In genomic region chr2:21793156-21793555, GRCm38 (mm10) we compare ENCODE assay signal across 16 mouse cellular contexts.
"Had no signal": no experiment of that assay in that cellular context is flagged by ENCODE, and none has a peak within 500 bp of the region (broad histone marks: within the 10 kb centered on the region; RNA-seq: fewer than 3 reads in every experiment).

No protein-coding gene starts in this region.

- DNase-seq: kidney, postnatal 25 days; layer of hippocampus, adult 9-11 months; liver, embryonic 13.5 days; lung, adult 2 months; lung, postnatal 14 days; lung, postnatal 4 days; midbrain, embryonic 14.5 days; right cerebral cortex, postnatal 25 days; spleen, adult 18-20 months; thymus, postnatal 25 days had no signal

- H3K36me3 ChIP-seq: liver, embryonic 13.5 days; neural tube, embryonic 12.5 days; neural tube, embryonic 15.5 days; stomach, embryonic 15.5 days had no signal

- H3K4me3 ChIP-seq: layer of hippocampus, adult 2 months; liver, embryonic 13.5 days; neural tube, embryonic 12.5 days; neural tube, embryonic 15.5 days; stomach, embryonic 15.5 days had no signal

- H3K4me1 ChIP-seq: liver, embryonic 13.5 days; neural tube, embryonic 12.5 days; neural tube, embryonic 15.5 days; stomach, embryonic 15.5 days had no signal

- H3K9ac ChIP-seq: liver, embryonic 13.5 days; neural tube, embryonic 12.5 days; neural tube, embryonic 15.5 days; stomach, embryonic 15.5 days had no signal

- H3K27me3 ChIP-seq: liver, embryonic 13.5 days; neural tube, embryonic 12.5 days; neural tube, embryonic 15.5 days; stomach, embryonic 15.5 days had no signal

- H3K27ac ChIP-seq: kidney, postnatal 0 days; layer of hippocampus, adult 2 months; liver, embryonic 13.5 days; neural tube, embryonic 12.5 days; neural tube, embryonic 15.5 days; stomach, embryonic 15.5 days had no signal

- H3K4me2 ChIP-seq: liver, embryonic 13.5 days; midbrain, embryonic 11.5 days; neural tube, embryonic 12.5 days; neural tube, embryonic 15.5 days; stomach, embryonic 15.5 days had no signal

- H3K9me3 ChIP-seq: liver, embryonic 13.5 days; neural tube, embryonic 12.5 days; neural tube, embryonic 15.5 days; stomach, embryonic 15.5 days had no signal
